Mouse (Mus musculus) CH12.LX (cell line): Measurements from ENCODE around the gene Ncoa7. TPM values are rescaled to one million over a fixed set of nuclear protein-coding genes. Genes with fewer than 3 reads are reported as not detected.

ENCODE experiments used
- DNase-seq: peaks from one replicate; pipeline ENCODE4 v3.0.0-alpha.2; 2013; ENCODE audit errors: extremely low read depth
- H3K27ac ChIP-seq: 2 replicates; pipeline ENCODE4 v1.5.1; 2012; ENCODE audit warnings: low read depth, mild to moderate bottlenecking, control low read depth, moderate library complexity; ENCODE audit not compliant: insufficient read depth
- H3K27me3 ChIP-seq: replicated peaks from 2 replicates; pipeline ENCODE3; 2012; ENCODE audit warnings: inconsistent platforms
- H3K36me3 ChIP-seq, 2 experiments: replicated peaks in 1 of 2; 2 replicates each; pipeline versions ENCODE3 to v1.6.1; 2012; ENCODE audit warnings: inconsistent platforms in 1 of 2, low read length in 1 of 2, mild to moderate bottlenecking in 1 of 2, mixed read lengths in 1 of 2, moderate library complexity in 1 of 2; ENCODE audit not compliant: control insufficient read depth in 1 of 2, insufficient read depth in 1 of 2
- H3K4me1 ChIP-seq, 2 experiments: 2 replicates each; pipeline ENCODE4 v1.6.1; 2012; ENCODE audit warnings: inconsistent platforms in 1 of 2, moderate library complexity in 1 of 2; ENCODE audit not compliant: insufficient read depth in 2 of 2, control insufficient read depth in 1 of 2
- H3K4me2 ChIP-seq: 2 replicates; pipeline ENCODE4 v1.6.1; 2012; ENCODE audit warnings: low read depth, mild to moderate bottlenecking, control low read depth; ENCODE audit not compliant: poor library complexity, insufficient read depth, severe bottlenecking
- H3K4me3 ChIP-seq, 3 experiments: fragments of 150-350 bp in 1 of 3; sonication (generic) in 1 of 3; replicated peaks in 1 of 3; 2 replicates each; pipeline versions ENCODE3 to v1.5.1; 2011 to 2012; ENCODE audit warnings: low read depth in 2 of 3, low read length in 2 of 3, mild to moderate bottlenecking in 2 of 3, moderate library complexity in 2 of 3, control low read depth in 1 of 3, improper control_type of control experiment in 1 of 3, inconsistent platforms in 1 of 3, mixed read lengths in 1 of 3; ENCODE audit not compliant: poor library complexity in 1 of 3
- H3K79me2 ChIP-seq: replicated peaks from 2 replicates; pipeline ENCODE4 v1.6.1; 2012; ENCODE audit warnings: mild to moderate bottlenecking, moderate library complexity; ENCODE audit not compliant: control insufficient read depth, poor library complexity, insufficient read depth, severe bottlenecking; ENCODE audit errors: extremely low read depth
- H3K9ac ChIP-seq: 2 replicates; pipeline ENCODE4 v1.6.1; 2012; ENCODE audit warnings: low read depth, mild to moderate bottlenecking, control low read depth, moderate library complexity; ENCODE audit not compliant: insufficient read depth
- H3K9me3 ChIP-seq: replicated peaks from 2 replicates; pipeline ENCODE3; 2012; ENCODE audit warnings: low read length, inconsistent platforms, mixed read lengths
- CHD1 ChIP-seq: IDR thresholded peaks from 2 replicates; pipeline ENCODE4 v1.6.1; 2012; ENCODE audit warnings: low read depth, low read length, improper control_type of control experiment, inconsistent platforms
- CHD2 ChIP-seq: IDR thresholded peaks from 2 replicates; pipeline ENCODE4 v1.6.1; 2011; ENCODE audit warnings: low read length, improper control_type of control experiment
- E2F4 ChIP-seq: IDR thresholded peaks from 2 replicates; pipeline ENCODE4 v1.6.1; 2011; ENCODE audit warnings: low read depth, low read length, improper control_type of control experiment; ENCODE audit not compliant: insufficient replicate concordance
- GABPA ChIP-seq: IDR thresholded peaks from 2 replicates; pipeline ENCODE4 v1.6.1; 2012; ENCODE audit warnings: low read depth, low read length, improper control_type of control experiment, inconsistent platforms; ENCODE audit not compliant: insufficient replicate concordance
- JUND ChIP-seq: conservative IDR thresholded peaks from 2 replicates; pipeline ENCODE4 v1.6.1; 2011; ENCODE audit warnings: low read depth, low read length, improper control_type of control experiment
- KAT2A ChIP-seq: IDR thresholded peaks from 2 replicates; pipeline ENCODE4 v1.6.1; 2012; ENCODE audit warnings: low read length, improper control_type of control experiment, inconsistent platforms; ENCODE audit not compliant: insufficient replicate concordance
- MAZ ChIP-seq: IDR thresholded peaks from 2 replicates; pipeline ENCODE4 v1.6.1; 2012; ENCODE audit warnings: low read depth, mild to moderate bottlenecking, inconsistent platforms, low read length, improper control_type of control experiment, moderate library complexity
- MEF2A ChIP-seq: IDR thresholded peaks from 2 replicates; pipeline ENCODE4 v1.6.1; 2014; ENCODE audit warnings: low read depth, mild to moderate bottlenecking, inconsistent platforms, low read length, improper control_type of control experiment, borderline replicate concordance
- NELFE ChIP-seq: IDR thresholded peaks from 2 replicates; pipeline ENCODE4 v1.6.1; 2011; ENCODE audit warnings: low read depth, low read length, improper control_type of control experiment
- PAX5 ChIP-seq: IDR thresholded peaks from 2 replicates; pipeline ENCODE4 v1.6.1; 2012; ENCODE audit warnings: low read length, inconsistent platforms, mixed read lengths
- POLR2A ChIP-seq: IDR thresholded peaks from 2 replicates; pipeline ENCODE4 v1.6.1; 2011; ENCODE audit warnings: low read depth, mild to moderate bottlenecking, improper control_type of control experiment, low read length
- POLR2AphosphoS2 ChIP-seq: IDR thresholded peaks from 2 replicates; pipeline ENCODE4 v1.6.1; 2011; ENCODE audit warnings: low read depth, low read length, improper control_type of control experiment
- RAD21 ChIP-seq: IDR thresholded peaks from 2 replicates; pipeline ENCODE4 v1.6.1; 2011; ENCODE audit warnings: low read depth, mild to moderate bottlenecking, low read length, improper control_type of control experiment, moderate library complexity
- TBP ChIP-seq: conservative IDR thresholded peaks from 2 replicates; pipeline ENCODE4 v1.6.1; 2011; ENCODE audit warnings: low read depth, low read length, improper control_type of control experiment
- TCF12 ChIP-seq: IDR thresholded peaks from 2 replicates; pipeline ENCODE4 v1.6.1; 2014; ENCODE audit warnings: low read depth, mild to moderate bottlenecking, inconsistent platforms, low read length, improper control_type of control experiment
- USF2 ChIP-seq: conservative IDR thresholded peaks from 2 replicates; pipeline ENCODE4 v1.6.1; 2011; ENCODE audit warnings: low read depth, low read length, improper control_type of control experiment
- ZNF384 ChIP-seq: IDR thresholded peaks from 2 replicates; pipeline ENCODE4 v1.6.1; 2012; ENCODE audit warnings: low read depth, low read length, improper control_type of control experiment, inconsistent platforms
- dilution Hi-C: fragments of 300-500 bp; cut with MboI; formaldehyde crosslinking; loops from 2 replicates; pipeline ENCODE4 v1.14.3; 2020; ENCODE audit warnings: low sequenced_read_pairs; ENCODE audit not compliant: extremely low pct_unique_long_range_greater_than_20kb, extremely low pct_ligation_motif_present
- in situ Hi-C: fragments of 300-500 bp; cut with MboI; formaldehyde crosslinking; loops from 3 replicates; pipeline ENCODE4 v1.14.3; 2019; ENCODE audit warnings: low sequenced_read_pairs, low pct_ligation_motif_present, low pct_unique_long_range_greater_than_20kb, mixed read lengths
- polyA plus RNA-seq: library from polyadenylated mRNA; unstranded; fragments of >175 nt; gene quantifications from 2 replicates; pipeline ENCODE4 v1.2.1, GENCODE M21; 2012; ENCODE audit warnings: low read depth; ENCODE audit not compliant: insufficient read length
- total RNA-seq, 2 experiments: library from RNA; depleted of rRNA; stranded (reverse); fragments of 300-350 nt in 1 of 2; fragments of >200 nt in 1 of 2; gene quantifications; 2 replicates each; pipeline ENCODE4 v1.2.3; 2012 to 2014

Ncoa7 gene
- total and polyA plus RNA-seq, 3 experiments = 4.7 to 9.2 (median 7.0) TPM

DNA sequence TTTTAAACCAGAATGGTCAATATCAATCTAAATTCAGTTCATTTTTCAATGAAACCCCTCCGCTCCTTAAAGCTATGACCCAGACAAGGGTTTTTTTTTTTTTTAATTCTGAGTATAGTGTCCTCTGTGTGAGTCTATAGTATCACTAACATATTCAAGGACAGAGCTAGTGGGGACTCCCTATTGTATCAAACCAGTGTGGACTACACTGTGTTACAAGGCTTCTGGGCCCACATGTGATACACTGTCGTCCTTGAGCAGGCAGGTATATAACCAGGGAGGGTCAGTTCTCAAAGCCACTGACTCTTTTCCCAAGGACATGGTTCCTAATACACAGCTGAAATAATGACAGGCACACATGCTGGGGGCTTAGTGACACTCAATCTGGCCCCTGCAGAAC, 27.1 kb downstream of the Ncoa7 start:
- Histone ChIP-seq H3K27ac (no peak overlapping the region), H3K4me1 (peaks cover 6 to 10% of the 10 kb centered on the region in 2 experiments), H3K27me3 (no peaks in the 10 kb centered on the region), H3K4me2 (no peak overlapping the region), H3K36me3 (peaks cover 0 to 2% of the 10 kb centered on the region in 2 experiments), H3K9me3 (no peaks in the 10 kb centered on the region), H3K4me3 (no peak overlapping the region), H3K9ac (no peak overlapping the region), H3K79me2 (no peaks in the 10 kb centered on the region)
- TF ChIP-seq GABPA = no peak
- TF ChIP-seq RAD21 = no peak
- no peak for TF ChIP-seq USF2
- no peak for TF ChIP-seq MEF2A
- no peak for DNase-seq
- in situ Hi-C loops (no loop called here), dilution Hi-C loops (no loop called here)

DNA sequence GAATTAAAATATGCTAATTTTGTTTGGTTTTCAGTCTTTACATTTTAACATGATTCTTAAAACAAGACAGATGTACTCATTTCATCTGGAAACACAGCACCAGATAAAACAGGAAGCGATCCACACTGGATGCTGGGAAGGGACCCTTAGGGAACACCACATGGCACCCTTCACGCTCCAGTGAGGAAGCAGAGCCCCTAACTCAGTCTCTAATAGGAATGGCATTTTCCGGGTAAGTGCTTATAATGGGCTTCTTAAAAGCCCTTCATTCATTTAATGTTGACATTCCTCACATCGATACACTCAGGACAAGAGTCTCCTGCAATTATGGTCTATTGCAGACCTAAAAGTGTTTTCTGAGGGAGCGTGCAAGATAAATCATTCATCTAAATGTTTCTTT, 27.6 kb downstream of the Ncoa7 start:
- TF ChIP-seq CHD2 = no peak
- no peak for TF ChIP-seq JUND
- TF ChIP-seq MAZ = no peak
- no peak for TF ChIP-seq TBP
- TF ChIP-seq POLR2AphosphoS2 = no peak
- no peak for TF ChIP-seq TCF12
- no peak for TF ChIP-seq CHD1
- no peak for TF ChIP-seq USF2
- no peak for TF ChIP-seq POLR2A
- TF ChIP-seq E2F4 = no peak
- TF ChIP-seq KAT2A = no peak
- no peak for TF ChIP-seq PAX5
- no peak for TF ChIP-seq NELFE
- no peak for TF ChIP-seq ZNF384
- TF ChIP-seq, all 38 proteins: peak for 0
- H3K27ac ChIP-seq = no peak overlapping the region
- no peak for DNase-seq
- no peaks in the 10 kb centered on the region for H3K79me2 ChIP-seq
- no peak overlapping the region for H3K4me2 ChIP-seq
- H3K27me3 ChIP-seq = no peaks in the 10 kb centered on the region
- in situ Hi-C loops = no loop called here
- H3K4me3 ChIP-seq = no peak overlapping the region
- no peaks in the 10 kb centered on the region for H3K9me3 ChIP-seq
- H3K4me1 ChIP-seq = peaks cover 6 to 10% of the 10 kb centered on the region in 2 experiments
- dilution Hi-C loops = no loop called here
- no peak overlapping the region for H3K9ac ChIP-seq
- peaks cover 0 to 2% of the 10 kb centered on the region in 2 experiments for H3K36me3 ChIP-seq
